Mouse (Mus musculus) stomach, postnatal 0 days (tissue): Measurements from ENCODE around the gene Tmem121.

Experiments used
- CTCF ChIP-seq: IDR thresholded peaks from 2 replicates; pipeline ENCODE4 v1.5.1; 2016; ENCODE audit warnings: antibody characterized with exemption, low read depth, mild to moderate bottlenecking, moderate library complexity
- EP300 ChIP-seq: optimal IDR thresholded peaks from 2 replicates; pipeline ENCODE3; 2016; ENCODE audit warnings: antibody characterized with exemption

DNA sequence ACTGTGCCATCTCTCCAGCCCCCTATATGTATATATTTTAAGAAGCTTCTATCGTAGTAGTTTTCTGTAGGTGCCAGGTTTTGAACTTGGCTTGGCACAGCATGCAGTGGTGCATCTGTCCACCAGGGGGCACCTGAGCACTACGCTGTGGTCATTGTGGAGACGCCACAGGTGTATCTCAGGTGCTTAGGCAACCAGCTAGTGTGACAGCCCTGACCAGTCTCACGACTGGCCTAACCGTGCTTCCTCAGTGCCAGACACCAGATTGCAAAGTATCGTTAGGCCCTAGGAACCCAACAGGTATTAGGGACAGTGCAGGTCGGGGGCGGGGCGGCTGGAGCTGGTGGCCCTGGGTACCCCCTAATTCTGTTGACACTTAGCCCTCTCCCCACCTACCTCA, 35.6 kb downstream of the Tmem121 start:
- TF ChIP-seq CTCF (peak; percentile 74), EP300 (no peak)
